Mouse (Mus musculus) retina, postnatal 7 days (tissue): Measurements from ENCODE around the gene Srrm2.

Experiments
- DNase-seq: peaks from one replicate; pipeline ENCODE4 v3.0.0-alpha.2; 2012; ENCODE audit warnings: low read depth, low spot score

The Srrm2 gene

DNA sequence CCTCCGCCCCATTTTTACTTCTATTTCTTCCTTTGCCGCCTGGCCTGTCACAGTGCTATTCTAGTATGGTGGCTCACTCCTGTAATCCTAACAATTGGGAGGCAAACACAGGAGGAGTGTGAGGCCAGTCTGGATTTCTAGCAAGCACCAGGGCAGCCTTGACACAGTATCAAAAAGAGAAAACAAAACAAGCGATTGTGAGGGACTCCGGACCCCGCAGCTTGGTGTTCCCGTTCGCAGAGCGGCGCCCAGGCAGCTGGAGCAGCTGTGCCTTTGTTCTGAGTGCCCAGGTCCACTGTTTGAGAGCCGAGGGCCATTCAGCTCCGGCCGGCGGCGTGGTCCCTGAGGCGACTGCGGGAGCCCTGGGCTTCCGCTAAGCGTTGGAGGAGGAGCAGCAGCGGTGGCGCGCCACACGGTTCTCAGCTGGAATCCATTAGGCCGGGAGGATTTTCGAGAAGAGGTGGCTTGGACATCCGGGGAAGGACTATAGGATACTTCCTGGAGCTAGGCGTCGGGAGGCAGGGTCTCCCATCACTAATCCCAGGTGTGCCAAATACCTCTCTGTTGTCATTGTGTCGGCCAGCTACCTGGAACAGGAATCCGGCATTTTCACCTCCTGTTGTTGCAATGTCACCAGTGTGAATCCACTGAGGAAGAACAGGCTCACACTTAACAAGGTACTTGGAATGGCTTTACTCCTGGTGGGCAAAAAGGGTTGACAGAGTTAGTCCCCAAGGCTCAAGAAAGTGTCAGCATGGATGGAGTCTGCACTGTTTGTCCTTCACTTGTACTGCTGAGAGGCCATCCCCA, at the start of gene Srrm2:
TSS of gene Srrm2 (plus strand) at position 264 of the 810 bp plus-strand sequence.
- no peak for DNase-seq

DNA sequence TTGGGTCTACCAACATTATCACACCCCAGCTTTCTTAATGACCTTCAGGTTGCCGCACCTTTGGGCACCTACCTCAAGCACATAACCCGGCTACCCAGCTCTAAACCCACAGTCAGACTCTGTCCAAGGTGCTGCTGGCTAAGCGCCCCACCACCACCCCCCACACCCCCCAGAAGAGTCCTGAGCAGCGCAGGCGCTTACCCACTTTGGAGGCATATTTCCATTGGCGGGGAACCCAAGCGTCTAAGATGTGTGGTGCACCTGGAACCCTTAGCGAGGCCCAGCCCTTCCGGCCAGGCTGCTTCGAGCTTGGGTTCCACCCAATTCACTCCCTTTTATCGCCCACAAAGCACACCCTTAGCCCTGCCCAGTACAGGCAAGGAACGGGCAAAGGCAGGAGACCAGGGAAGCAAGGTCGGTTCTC, 49.7 kb upstream of the Srrm2 start, which contains the start of gene Paqr4:
TSS of gene Paqr4 (minus strand) at position 270 of the 424 bp plus-strand sequence.
- no peak for DNase-seq

DNA sequence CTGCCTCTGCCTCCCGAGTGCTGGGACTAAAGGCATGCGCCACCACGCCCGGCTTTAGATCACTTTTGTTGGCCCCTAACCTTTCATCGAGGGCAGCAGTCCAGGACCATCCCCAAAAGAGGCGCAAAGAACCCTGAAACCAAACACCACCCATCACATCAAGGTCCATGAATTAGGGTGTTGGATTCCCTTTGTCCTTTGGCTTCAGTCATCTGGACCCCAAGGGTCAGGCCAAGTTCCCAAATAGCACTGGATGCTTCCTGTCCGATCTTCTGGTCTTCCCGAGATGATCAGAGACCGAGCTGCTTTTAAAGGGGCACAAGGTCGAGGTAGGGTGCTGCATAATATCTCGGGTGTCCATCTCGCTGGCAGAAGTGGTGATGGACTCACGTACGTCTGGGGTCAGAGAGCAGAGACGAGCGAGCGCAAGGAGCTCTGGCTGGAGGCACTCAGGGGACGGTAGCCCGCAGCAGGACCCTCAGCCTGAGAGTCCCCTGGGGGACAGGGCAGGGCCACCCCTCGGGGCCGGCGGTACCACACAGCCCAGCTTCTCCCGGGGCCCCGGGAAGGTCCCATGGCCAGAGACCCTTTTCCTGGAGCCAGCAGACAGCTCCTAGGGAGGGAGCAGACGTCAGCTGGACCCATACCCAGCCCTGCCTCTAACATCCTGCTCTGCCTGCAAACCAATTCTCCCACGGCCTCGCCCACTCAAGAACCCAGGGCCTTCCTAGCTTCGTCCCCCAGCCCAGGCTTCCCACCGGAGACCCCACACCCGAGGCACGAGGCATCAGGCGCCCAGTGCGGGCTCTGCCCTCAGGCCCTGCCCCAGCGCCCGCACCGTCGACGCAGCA, 48.7 kb upstream of the Srrm2 start:
- no peak for DNase-seq

- no peak for DNase-seq
Observed at GRCm38 (mm10) chr17:23742210-23742793, 48.0 kb upstream of the Srrm2 start.

GRCm38 (mm10) chr17:23742941-23743340, 47.4 kb upstream of the Srrm2 start:
- DNase-seq, result no peak

- DNase-seq, result no peak
Observed at GRCm38 (mm10) chr17:23744076-23744475, 46.3 kb upstream of the Srrm2 start.

- DNase-seq, result no peak
Observed at GRCm38 (mm10) chr17:23744651-23745050, 45.7 kb upstream of the Srrm2 start.

DNA sequence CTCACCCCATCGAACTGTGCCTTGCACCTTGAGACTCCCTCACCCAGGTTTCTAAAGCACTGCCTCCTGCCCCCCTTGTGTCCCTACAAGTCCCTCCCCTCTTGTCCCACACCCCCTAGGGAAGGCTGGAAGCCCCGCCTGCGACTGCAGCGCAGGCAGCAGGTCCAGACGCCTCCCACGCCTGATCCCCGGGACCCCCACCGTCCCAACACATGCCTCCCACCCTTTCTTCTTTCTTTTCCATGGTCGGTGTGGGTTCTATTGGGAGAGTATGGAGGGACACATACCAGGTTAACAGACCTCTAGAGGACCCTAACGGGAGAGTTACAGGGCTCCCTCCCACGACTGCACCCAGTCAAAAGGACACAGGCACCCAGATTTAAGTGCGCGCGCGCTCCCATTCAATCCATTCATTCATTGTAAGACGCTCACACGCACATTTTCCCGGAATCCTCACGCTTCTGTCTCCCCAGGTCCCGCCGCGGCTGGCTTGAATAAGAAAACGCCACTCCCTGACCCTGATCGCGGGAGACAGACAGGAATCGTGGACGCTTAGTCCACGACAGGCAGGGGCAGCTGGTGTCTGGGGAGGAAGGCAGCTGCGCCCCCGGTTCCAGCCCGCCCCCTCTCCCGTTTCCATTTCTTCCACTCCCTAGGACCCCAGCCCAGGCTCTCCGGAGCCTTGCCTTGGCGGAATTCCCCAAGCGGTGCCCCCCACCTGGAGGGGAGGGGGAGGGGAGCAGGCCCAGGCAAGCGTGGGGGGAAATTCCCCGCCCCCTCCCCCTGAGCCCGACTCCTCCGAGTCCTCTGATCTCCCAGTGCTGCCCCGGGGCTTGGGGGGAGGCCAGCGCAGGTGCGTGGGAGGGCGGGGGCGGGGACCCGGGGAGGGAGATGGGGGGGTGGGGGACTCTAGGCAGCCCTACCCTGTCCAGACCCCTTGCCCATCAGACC, 44.8 kb upstream of the Srrm2 start, which contains the start of gene Kremen2:
TSS of gene Kremen2 (minus strand) at position 533 of the 951 bp plus-strand sequence.
- no peak for DNase-seq

GRCm38 (mm10) chr17:23746311-23746710, 44.0 kb upstream of the Srrm2 start:
- no peak for DNase-seq

DNA sequence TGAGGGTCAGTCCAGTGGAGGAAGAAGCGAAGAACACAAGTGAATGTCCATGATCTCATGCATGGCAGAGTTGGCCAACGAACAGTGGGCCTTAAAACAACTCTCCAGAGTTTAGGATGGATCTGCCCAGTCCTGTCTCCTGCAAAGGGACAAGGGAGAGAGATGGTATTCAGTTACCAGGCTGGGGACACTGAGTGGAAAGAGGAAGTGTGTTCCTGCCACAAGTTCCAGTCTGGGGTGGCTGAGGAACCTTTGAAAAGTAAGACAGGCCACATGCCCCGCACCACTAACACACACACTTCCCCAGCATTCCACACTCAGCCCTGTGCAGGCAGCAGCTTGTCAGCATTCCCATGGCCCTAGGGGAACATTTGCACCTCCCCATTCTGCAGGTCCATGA, 43.6 kb upstream of the Srrm2 start:
- DNase-seq, result no peak

- no peak for DNase-seq
Observed at GRCm38 (mm10) chr17:23747471-23747870, 42.9 kb upstream of the Srrm2 start.

GRCm38 (mm10) chr17:23748026-23748425, 42.3 kb upstream of the Srrm2 start:
- no peak for DNase-seq

- DNase-seq, result peak; percentile 72
Observed at GRCm38 (mm10) chr17:23748631-23749391, 41.5 kb upstream of the Srrm2 start.

GRCm38 (mm10) chr17:23749400-23750191, 40.7 kb upstream of the Srrm2 start:
- DNase-seq, result no peak

DNA sequence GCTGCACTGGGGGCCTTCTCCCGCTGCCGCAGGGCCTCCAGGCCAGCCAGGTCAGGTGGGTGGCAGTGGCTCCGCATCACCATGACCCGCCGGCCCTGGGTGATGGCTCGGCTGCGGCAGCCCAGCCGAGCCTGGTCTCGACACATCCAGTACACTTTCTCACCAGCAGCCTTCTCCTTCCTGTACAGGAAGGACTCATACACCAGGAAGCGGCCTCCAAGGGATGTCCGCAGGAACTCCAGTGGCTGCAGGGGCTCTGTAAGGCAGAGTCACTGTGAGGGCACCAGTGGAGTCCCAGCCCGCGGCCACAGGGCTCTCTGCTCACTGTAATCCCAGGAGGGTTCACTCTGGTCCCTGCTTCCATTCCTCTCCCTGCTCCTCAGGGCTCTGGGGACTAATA, 34.6 kb upstream of the Srrm2 start:
- no peak for DNase-seq

DNA sequence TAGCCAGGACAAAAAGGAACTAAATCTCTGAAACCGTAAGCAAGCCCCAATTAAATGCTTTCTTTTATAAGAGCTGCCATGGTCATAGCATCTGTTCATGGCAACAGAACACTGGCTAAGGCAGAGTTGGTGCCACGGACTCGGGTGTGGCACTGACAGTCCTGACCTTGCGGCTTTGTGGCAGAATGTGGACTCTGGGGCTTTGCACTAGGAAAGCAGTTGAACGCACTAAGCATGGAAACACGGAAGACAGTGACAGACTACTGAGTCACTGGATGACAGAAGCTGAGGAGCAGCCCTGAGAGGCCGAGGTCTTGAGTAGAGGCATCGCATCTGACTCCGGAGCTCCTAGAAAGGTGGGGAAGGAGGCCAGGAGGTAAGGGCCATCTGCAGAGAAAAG, 32.8 kb upstream of the Srrm2 start:
- DNase-seq, result no peak

- DNase-seq, result no peak
Observed at GRCm38 (mm10) chr17:23758801-23759200, 31.5 kb upstream of the Srrm2 start.

GRCm38 (mm10) chr17:23760231-23760630, 30.1 kb upstream of the Srrm2 start:
- no peak for DNase-seq

- DNase-seq, result no peak
Observed at GRCm38 (mm10) chr17:23761155-23761554, 29.2 kb upstream of the Srrm2 start.
